Mouse (Mus musculus) heart, postnatal 0 days (tissue): ENCODE results near the gene Xrcc5.

Experiments
- CTCF ChIP-seq: IDR thresholded peaks from 2 replicates; pipeline ENCODE4 v1.5.1; 2016; ENCODE audit warnings: antibody characterized with exemption, control low read depth, low read depth
- EP300 ChIP-seq: IDR thresholded peaks from 2 replicates; pipeline ENCODE4 v1.6.1; 2016; ENCODE audit warnings: antibody characterized with exemption, low read depth

DNA sequence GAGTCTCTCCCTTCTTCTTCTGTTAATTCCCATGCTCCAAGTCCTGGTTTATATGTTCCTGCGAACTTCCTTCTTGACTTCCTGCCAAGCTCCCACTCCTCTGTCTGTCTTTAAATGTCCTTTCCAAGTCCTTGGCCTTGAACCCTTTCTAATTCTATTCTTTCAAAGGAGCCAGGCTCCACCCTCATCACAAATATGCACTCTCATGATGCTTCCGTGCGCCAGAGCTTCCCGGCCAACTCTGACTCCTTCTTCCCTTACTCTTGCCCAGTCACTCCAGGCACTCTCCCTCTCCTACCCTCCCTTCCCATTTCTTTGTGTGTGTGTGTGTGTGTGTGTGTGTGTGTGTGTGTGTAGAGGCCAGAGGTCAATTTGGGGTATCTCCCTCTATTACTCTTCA is 70.9 kb downstream of the Xrcc5 start:
- TF ChIP-seq CTCF (no peak), EP300 (no peak)
